Mouse (Mus musculus) cerebellum, postnatal 36 days (tissue): Measurements from ENCODE around the gene Rbfox2.
"Not testable (repeated sequence)": the region's sequence is repeated elsewhere in the genome, so short reads cannot be mapped to it uniquely, and the experiment has no call there.

Source experiments
- DNase-seq, 2 experiments: peaks; one replicate each; pipeline ENCODE4 v3.0.0; 2021 to 2022; ENCODE audit warnings: mixed read lengths in 2 of 2

Gene Rbfox2

DNA sequence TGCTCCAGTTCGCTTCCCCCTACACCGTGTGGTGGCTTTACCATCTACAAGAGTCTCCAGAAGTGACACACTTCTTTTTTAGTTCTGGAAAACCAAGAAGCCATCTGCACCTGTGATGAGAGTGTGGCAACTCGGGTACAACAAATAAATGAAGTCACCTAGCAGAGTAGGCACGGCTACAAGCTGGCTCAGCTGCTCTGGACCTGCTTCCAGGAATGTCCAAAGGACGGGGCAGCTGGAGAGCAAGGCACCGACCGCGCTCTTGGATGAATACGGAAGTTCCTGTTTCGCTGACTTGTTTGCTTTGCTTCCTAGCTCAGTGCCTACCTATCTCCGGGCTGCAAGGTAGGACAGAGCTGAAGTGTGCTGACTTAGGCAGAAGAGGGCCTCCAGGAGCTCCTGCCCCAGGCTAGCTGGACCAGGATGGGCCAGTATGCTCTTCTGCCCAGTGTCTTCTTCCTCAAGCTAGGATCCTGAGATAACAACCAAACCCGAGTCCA lies 22.9 kb upstream of the Rbfox2 start:
- DNase-seq = no peak

DNA sequence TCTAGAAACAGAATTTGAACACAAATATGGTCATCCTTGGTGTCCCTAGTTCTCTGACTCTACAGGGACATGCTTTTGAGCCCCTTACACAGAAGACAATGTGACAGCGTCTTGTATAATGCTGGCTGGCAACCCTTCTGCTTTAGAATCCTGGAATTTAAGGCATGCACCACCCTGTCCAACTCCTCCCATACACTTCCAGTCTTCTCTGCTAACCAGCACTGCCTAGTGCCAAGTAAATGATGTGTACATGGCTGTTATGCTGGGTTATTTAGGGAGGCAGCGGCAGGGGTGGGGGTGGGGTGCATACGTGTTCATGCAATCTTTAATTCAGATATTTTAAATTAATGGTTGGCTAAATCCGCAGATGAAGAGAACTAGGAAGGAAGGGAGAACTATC lies 19.6 kb upstream of the Rbfox2 start:
- DNase-seq = no peak

DNA sequence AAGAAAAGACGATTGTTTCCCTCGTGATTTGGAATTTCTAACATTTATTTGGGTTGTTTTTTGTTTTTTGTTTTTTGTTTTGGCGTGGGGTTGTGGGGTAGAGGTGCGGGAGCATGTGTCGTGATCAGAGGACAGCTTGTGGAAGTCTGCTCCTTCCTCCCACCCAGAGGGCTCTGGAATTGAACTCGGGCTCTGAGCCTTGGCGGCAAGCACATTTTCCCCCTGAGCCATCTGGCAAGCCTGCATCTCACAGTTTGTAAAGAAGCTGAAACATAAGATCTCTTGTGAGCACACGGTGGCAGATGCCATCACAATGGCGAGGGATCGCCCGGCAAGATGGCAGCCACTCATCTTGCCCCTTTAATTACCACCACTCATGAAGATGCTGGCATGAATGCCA lies 17.6 kb upstream of the Rbfox2 start:
- no peak for DNase-seq

DNA sequence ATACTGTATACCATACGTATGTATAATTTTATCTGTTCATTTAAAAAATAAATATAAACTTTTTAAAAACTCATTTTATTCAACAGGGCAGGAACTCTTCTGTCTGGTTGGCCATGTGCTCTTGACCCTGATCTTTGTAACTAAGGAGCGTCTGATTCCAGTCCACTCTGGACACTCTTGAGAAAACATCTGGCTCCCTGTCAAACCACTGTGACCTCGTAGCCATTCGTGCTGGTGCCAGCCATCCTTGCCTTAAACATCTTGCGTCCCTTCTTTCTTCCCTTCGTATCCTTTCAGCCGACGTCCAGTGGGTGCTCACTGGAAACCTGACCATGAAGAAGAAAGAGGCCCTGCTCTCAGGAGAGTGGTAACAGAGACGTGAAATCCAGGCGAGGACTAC lies 16.4 kb upstream of the Rbfox2 start:
- no peak for DNase-seq

DNA sequence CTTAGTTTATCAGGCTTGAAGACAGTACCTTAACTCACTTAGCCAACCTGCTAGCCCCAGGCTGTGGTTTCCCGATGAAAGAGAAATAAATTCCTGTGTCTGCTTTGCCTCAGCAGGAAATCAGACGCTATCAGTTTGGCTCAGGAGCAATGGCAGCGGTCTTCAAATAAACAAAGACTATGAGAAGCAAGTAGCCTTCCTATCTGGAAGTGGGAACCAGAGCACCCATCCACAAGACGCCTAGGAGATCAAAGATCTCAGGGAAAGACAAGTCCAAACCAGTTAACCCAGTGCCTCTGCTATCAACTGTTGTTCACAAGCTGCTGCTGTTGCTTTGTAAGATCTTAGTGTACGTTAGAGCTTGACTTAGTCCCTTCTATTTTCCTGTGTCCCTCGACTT lies 6.9 kb upstream of the Rbfox2 start:
- no peak for DNase-seq

DNA sequence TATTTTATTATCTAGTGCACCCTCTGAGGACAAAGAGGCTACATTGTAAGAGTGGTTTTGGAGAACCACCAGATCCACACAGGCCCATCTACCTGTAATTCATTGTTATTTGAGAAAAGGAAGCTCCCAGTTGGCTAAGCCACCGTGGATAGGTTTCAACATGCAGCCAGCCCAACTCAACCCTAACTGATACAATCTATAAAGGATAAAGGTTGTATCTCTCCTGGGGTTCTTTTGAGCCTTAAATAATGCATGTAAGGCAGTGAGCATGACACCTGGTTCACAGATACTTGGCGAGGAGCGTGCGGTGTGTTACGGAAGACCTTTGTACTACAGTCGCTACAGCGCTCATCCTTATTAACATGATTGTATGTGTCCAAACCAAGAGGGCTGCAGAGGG lies 6.0 kb upstream of the Rbfox2 start:
- DNase-seq = no peak

DNA sequence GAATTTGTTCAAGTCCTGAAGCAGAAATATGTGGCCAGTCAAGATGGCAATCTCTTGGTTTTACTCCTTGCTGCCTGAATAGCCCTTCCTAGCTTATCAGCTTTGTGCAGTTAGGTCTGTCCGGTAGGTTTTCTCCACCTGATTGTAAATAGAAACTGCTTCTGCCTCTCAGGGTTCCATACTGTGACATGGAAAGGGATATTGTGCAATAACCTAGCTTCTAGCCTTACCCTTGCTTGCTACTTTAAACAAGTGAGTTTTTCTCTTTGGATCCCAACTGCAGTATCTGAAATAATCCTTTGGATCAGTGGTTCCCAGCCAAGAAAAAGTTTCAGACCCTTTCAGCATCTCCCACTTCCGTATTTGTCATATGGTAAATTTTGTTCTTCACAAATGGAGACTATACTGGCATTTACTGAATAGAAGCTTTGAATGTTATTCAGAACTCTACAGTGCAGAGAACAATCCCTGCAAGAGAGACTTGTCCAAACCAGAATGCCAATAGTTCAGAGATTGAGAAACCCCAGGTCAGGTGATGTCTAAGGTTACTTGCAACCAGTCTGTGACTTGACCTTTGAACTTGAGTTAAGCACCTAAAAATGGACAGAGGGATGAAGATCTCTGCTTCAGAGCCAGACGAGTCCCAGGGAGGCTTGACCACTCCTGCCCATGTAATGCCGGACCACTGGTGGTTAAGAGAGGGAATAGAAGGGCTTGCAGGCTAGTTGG lies 1.1 kb upstream of the Rbfox2 start:
- DNase-seq = no peak

DNA sequence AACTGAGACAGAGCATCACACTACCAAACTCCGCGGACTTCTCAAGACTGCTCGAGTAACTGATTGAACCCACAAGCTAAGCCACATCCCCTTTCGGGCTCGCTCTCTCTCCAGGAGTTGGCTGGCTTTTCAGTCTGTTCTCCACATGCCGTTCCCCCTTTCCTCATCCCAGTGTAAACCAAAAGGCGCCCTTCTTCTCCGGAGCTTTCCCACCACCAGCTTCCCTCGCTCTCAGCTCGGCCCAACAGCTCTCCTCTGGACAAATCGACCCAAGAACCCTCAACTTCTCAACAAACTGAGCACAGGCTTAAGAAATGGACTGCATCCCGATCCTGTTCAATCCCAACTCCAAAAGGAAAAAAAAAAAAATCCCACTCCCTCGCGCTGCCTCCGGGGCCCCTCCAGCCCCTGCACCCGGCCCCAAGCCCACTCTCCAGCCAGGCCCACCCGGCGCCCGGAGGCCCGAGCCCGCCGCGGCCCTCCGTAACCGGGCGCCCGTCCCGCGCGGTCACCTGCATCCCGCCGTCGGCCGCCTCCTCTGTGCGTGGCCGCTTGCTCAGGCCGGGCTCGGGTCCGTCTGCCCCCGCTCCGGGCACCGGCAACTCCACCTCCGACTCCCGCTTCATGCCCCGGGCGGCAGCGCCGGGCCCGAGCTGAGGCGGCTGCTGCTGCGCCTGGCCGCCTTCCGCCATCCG lies 805 bp downstream of the Rbfox2 start:
- DNase-seq = peak; percentile 25 to 43

DNA sequence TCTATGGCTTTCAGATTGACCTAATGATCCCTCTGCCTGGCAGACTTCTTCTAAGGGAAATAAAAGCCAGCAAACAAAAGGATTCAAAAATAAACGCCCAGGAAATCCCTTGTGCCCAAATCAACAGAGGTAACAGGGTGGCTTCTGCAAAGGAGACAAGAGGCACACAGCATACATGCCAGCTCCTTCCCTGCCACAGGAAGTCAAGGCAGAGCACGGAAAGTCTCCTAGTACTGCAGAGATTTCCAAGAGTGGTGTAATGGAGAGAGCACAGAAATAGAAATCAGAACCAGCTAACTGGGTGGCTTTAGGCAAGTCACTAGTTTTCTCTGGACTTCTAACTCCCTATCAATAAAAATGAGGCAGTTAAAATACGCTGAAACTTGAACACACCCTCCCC lies 1.8 kb downstream of the Rbfox2 start:
- no peak for DNase-seq

DNA sequence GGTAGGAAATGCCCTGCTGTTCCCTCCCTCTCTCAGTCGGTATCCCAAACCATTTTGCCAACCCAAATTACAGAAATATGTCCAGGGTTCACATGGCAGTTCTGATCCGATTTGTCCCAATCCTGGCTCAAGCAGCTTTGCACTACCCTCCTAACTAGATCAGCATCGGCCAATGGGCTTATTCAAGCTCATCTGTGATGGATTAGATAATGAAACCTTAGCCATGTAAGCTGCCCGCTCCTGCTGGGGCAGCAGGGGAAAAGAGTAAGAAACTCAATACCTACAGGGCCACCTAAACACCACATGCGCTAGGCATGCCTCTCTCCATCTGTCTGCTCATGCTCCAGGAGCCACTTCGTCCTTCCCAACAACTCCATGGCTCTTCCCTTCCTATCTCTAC lies 5.7 kb downstream of the Rbfox2 start:
- DNase-seq = no peak

DNA sequence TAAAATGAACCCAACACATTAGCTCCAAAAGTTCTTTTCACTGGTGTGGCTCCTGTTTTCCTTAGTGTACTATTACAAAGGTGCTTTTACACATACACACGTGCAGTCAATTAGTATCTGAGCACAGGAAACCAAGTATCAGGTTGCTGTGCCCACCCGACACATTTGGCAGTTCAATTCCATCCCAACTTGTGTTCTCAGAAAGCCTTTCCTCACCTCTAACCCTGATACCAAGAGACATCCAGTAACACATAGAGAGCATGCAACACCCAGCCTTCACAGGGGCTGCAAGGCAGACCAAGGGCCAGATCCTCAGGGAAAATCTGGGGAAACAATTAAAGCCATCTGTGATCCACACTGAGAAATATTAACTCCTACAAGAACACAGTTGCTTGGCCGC lies 8.2 kb downstream of the Rbfox2 start:
- no peak for DNase-seq

DNA sequence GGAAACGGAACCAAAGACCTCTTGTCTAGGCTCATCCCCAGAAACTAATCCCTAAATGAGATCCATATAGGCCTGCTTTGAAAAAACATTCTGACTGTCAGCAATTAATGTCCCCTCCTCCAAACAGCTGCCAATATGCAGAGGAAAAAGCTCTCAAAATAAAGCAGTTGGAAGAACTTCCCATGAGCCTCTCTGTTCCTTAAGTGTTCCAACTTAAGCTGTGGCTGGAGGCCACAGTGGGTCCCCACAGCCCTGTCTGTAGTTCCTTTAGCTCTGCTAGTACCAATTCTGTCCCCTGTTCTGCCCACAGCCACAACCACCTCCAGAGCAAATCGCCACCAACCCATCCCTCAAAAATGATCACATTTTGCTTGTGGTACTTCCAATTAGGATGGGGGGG lies 10.2 kb downstream of the Rbfox2 start:
- no peak for DNase-seq

DNA sequence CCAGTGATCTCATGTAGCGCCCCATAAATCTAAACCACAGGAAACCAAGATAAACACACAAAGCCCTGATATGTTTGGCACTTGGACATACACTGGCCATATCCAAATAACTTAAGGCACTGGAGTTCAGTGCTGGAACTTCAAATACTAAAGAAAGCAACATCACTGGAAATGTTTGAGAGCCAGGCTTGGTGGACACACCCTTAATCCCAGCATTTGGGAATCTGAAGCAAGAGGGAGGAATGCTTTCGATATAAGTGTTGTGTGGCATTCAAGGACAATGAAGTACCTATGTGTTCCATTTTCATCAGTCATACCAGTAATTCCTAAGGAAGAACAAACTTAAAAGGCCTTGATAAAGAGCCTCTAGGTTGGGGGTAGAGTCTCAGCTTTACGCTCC lies 13.3 kb downstream of the Rbfox2 start:
- no peak for DNase-seq

DNA sequence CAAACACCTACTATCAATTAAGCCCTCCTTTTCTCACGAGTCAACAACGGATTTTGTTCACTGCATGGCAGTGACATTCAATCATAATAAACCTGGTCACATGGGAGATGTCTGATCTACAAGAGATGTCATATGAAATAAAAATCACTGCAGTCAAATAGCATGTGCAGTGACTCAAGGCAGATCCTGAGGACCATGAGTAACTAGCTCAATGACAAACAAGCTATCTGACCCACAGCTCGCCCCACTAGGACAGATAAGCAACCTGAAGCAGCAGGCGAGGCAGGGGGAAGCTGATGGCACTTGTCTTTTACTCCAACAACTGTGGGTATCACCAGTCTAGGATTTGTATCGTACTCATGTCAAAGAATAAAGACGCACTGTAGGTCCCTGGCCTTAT lies 14.4 kb downstream of the Rbfox2 start:
- no peak for DNase-seq

DNA sequence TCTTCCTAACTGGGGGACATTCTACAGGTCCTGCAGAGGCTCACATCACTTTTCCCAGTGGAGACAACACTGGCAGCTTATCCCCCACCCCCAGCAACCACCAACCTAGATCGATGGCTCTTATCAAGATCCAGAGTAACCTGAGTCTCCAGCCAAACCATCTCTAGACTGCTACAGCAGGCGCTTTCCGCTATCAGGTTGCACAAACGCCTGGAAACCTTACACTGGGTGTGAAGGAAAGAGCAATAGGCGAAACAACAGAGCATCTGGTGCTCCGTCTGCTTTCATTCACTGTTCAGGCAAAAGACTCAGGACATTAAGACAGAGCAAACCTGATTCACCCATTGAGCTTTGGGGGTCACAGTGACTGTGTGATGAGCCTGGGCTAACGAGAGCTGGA lies 15.3 kb downstream of the Rbfox2 start:
- DNase-seq = peak in 1 of 2 experiments; percentile 17

DNA sequence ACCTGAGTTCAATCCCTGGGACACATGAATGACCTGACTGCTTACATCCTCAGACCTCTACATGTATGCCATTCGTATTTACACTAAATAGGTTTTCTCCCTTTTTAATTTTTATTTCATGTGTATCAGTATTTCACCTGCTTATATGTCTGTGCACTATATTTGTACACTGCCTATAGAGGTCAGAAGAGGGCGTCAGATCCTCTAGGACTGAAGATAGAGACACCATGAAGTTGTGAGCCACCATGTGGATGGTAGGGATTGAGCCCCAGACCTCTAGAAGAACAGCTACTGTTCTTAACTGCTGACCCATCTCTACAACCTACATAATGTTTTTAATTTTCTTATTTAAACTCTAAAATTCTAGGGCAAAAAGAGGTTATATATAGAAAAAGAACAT lies 16.5 kb downstream of the Rbfox2 start:
- no peak for DNase-seq

DNA sequence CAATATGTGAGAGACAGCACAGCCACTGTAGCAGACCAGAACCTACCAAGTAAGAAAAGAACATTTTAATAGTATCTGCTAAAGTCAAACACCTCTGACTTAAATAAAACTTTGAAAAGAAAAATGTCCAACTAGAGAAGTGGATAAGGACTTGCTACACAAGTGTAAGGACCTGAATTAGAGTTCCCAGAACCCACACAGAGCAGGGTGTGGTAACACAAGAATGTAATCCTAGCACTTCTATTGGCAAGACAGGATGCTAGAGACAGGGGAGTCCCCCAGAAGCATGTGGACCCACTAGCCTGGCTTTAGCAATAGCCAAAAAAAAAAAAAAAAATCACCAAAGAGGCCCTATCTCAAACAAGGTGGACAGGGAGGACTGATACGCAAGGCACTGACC lies 26.7 kb downstream of the Rbfox2 start:
- DNase-seq = no peak

DNA sequence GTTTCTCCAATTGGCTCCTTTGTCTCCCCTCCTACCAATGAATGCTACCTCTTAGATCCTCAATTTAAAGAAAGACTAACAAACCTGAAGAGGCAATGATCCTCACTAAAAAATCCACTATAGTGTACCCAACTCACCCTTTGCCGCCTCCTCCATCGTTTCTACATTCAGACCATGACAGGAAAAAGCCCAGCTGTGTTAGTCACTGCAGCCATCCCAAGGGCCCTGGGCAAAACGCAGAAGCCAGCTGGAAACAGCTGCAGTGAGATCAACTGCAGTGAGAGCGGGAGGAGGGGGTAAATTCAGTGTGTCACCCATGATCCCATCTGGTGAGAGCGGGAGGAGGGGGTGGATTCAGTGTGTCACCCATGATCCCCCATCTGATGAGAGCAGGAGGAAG lies 28.0 kb downstream of the Rbfox2 start:
- no peak for DNase-seq

DNA sequence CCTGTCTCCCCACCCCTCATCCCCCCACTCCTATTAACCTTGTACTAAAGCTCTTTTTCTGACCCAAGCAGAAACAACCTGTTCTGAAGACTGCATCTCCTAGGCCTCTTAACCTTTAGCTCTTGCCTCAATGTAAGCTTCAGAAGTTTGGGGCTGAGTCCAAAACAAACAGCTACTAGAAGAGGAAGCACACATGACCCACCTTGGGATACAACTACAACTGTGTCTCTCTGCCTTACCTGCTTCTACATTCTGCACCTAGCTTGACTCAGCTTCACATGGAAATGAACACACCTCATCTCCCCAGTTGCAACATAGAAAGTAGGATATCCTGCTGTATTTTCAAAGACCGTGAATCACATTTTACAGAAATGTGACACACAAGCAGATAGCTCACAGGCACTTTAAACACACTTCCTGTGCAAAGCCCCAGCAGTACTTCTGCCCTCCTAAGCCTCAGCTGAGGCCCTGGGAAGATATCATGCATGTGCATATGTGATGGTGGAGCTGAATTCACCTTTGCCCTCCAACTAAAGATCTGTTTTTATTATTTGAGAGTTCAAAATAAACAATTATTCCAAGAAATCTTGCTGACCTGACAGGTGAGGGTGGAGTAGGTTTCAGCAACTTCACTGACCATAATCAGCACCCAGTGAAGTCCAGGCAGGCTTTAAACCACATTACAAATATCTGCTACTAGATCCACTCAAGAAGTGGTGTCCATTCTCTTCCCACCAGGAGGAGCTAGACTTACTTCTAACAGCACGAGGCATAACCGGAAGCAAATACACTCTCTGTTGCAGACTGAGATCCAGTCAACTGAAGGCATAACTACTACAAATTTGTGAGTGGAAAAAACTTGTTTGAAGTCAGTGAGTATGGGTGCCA lies 29.7 kb downstream of the Rbfox2 start:
- no peak for DNase-seq

DNA sequence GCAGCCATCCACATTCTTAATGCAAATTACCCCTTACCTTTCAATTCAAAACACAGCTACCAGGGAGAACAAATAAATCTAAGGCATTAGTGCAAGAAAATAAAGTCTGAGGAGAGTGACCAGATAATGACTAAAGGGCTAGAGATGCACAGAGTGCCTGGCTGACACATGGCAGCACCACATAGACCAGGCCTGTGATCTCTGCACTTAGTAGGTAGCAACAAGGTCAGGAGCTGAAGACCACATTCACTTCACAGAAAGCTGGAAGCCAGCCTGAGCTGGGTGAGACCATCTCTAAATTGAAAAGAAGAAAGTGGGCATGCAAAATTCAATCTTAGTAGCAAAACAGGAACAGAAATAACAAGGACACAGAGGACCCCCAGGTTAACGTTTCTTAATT lies 30.5 kb downstream of the Rbfox2 start:
- no peak for DNase-seq

DNA sequence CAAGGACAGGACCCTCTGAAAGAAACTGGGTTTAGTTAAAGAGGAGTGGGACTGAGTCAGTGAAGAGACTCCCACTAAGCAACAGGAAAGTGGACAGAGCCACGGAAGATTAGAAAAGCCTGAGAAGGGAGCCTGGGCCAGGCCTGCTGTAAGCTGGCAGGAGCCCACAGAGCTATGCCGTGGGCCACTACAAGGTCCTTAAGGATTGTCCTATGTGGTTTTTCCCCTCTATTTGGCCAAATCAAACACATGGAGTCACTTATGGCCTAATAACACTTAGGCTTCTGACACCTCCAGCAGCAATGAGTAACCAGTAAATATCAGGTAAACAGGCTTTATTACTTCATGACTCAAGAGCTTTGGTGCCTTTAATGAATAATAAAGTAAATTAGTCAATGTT lies 31.2 kb downstream of the Rbfox2 start:
- no peak for DNase-seq

DNA sequence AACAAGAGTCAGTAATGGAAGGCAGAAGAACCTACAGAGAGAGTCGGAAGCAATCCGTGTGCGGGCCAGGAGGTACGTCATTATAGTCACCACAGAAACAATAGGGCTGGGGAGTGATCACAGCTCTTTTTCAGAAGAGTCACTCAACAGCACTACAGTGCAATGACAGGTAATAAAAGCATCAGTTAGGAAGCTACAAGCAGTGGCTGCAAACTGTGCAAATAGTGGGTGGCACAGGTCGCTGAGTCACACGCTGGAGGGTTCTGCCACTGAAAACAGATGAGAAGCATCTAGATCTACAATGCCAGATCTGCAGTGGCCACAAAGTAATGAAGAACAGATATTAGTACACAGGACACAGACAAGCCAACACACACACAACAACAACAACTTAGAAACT lies 32.9 kb downstream of the Rbfox2 start:
- DNase-seq = no peak

DNA sequence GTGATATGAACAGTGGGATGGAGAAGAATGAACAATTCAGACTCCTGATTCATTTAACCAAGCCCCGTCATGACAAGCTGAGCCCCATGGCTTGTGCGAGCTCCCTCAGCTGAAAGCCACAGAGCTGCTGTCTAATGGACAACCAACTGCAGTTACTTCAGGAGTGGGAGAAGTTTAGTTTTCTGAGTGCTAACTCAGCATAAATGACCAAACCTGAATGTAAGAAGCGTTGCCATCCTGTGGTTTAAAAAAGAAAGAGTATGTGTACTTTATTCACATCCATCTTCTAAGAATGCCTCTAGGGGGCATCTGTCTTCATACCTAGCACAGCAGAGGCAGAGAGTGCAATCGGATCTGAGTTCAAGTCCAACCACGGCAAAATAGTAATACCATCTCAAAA lies 35.5 kb downstream of the Rbfox2 start:
- DNase-seq = no peak

DNA sequence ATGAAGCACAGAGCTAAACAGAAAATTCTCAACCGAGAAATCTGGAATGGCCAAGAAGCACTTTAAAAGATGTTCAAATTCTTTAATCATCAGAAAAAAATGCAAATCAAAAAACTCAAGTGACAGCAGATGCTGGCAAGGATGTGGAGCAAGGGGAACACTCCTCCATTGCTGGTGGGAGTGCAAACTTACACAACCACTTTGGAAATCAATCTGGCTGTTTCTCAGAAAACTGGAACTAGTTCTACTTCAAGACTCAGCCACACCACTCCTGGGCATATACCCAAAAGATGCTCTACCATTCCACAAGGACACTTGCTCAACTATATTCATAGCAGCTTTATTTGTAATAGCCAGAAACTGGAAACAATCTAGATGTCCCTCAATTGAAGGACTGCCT lies 37.3 kb downstream of the Rbfox2 start:
- not testable (repeated sequence) for DNase-seq
